Mouse (Mus musculus) megakaryocyte, embryonic 14.5 days (primary cell): Measurements from ENCODE around the gene Khdrbs2.

ENCODE experiments used
- FLI1 ChIP-seq: IDR thresholded peaks from 2 replicates; pipeline ENCODE4 v1.6.1; 2012; ENCODE audit warnings: low read length, inconsistent platforms, mixed read lengths
- GATA1 ChIP-seq: IDR thresholded peaks from 3 replicates; pipeline ENCODE4 v1.6.1; 2012; ENCODE audit warnings: mixed read lengths, low read length, inconsistent platforms, borderline replicate concordance

- no peak for TF ChIP-seq GATA1
- TF ChIP-seq FLI1: no peak
These were observed 330.9 kb downstream of the Khdrbs2 start for GRCm38 (mm10) chr1:32503381-32503780.
